Mouse (Mus musculus) stomach, embryonic 16.5 days (tissue): ENCODE results near the gene E4f1. TPM values are rescaled to one million over a fixed set of nuclear protein-coding genes. Genes with fewer than 3 reads are reported as not detected.

Source experiments
- ATAC-seq: fragments of 200-750 bp; cut with Nextera tagmentation; 2 replicates; pipeline ENCODE4 v1.8.0; 2017; ENCODE audit warnings: moderate number of reproducible peaks, moderate TSS enrichment; ENCODE audit not compliant: insufficient read depth, low FRiP score
- H3K27ac ChIP-seq: fragments of 300-500 bp; sonication (generic); 2 replicates; pipeline ENCODE4 v1.5.1; 2014; ENCODE audit warnings: low read length
- H3K27me3 ChIP-seq: fragments of 300-500 bp; sonication (generic); 2 replicates; pipeline ENCODE4 v1.6.1; 2014; ENCODE audit warnings: low read length, control low read depth, mixed read lengths; ENCODE audit not compliant: control insufficient read depth, insufficient read depth
- H3K36me3 ChIP-seq: fragments of 300-500 bp; sonication (generic); 2 replicates; pipeline ENCODE4 v1.6.1; 2014; ENCODE audit warnings: low read length; ENCODE audit not compliant: control insufficient read depth, insufficient read depth
- H3K4me1 ChIP-seq: fragments of 300-500 bp; sonication (generic); 2 replicates; pipeline ENCODE4 v1.6.1; 2014; ENCODE audit warnings: low read length, control low read depth, mixed read lengths; ENCODE audit not compliant: control insufficient read depth, insufficient read depth
- H3K4me2 ChIP-seq: fragments of 300-500 bp; sonication (generic); 2 replicates; pipeline ENCODE4 v1.6.1; 2014; ENCODE audit warnings: low read depth, low read length, mixed read lengths
- H3K4me3 ChIP-seq: fragments of 300-500 bp; sonication (generic); replicated peaks from 2 replicates; pipeline ENCODE4 v1.5.1; 2014; ENCODE audit warnings: mild to moderate bottlenecking, low read length
- H3K9ac ChIP-seq: fragments of 300-500 bp; sonication (generic); 2 replicates; pipeline ENCODE4 v1.6.1; 2014; ENCODE audit warnings: low read length
- H3K9me3 ChIP-seq: fragments of 300-500 bp; sonication (generic); replicated peaks from 2 replicates; pipeline ENCODE4 v1.6.1; 2016; ENCODE audit warnings: low read length, control low read depth; ENCODE audit not compliant: control insufficient read depth
- WGBS: fragments of 180-500 bp; shearing (Covaris S2); extraction: QIAGEN DNeasy Blood & Tissue Kit; methylation state at CpG from one replicate; pipeline ENCODE4 v1.1.7; 2014; 5-methylcytosine and 5-hydroxymethylcytosine counted together
- polyA plus RNA-seq: library from polyadenylated mRNA; unstranded; fragments of >200 nt; fragmentation: Nextera tagmentation; extraction: Ambion mirVana; gene quantifications from 2 replicates; pipeline ENCODE4 v1.2.1, GENCODE M21; 2015

E4f1 gene
- 29.4 and 35.0 TPM in 2 replicates for polyA plus RNA-seq

DNA sequence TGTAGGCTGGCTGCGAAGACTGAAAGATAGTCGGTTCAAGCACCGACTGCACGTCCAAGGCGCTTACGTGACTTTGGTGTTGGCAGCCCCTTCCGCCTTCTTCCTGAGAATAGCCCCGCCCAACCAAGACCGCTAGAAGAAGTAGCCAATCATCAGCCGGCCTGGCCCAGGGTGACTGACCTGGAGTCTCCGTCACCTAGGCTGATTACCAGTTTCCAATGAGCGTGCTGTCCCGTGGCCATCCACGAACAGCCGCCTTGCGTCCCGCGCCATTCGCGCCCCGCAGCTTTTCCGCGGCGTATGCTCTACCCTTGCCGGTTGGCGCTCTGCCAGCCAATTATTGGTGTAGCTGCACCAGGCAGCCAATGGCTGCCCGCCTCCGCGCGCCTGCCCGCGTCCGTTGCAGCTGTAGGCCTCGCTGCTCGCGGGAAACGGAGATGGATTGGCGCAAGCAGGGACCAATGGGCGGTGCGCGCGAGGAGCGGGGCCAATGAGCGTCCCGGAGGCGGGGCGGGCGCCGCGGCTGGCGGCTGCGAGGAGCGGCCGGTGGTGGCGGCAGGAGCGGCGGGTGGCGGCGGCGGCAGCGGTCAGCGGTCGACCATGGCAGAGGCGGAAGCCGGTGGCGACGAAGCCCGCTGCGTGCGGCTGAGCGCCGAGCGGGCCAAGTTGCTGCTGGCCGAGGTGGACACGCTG lies at the start of gene E4f1, which contains the start of gene Pgp:
TSS of gene E4f1 (minus strand) at position 404 of the 693 bp plus-strand sequence.
TSS of gene Pgp (plus strand) at position 483 of the 693 bp plus-strand sequence.
- peaks cover 27% of the 10 kb centered on the region for H3K4me1 ChIP-seq
- peak within 1 kb of the TSS; percentile 88 for H3K27ac ChIP-seq
- under 1% methylated on average over 75 of the region's 75 CpGs for WGBS
- no peaks in the 10 kb centered on the region for H3K9me3 ChIP-seq
- H3K4me2 ChIP-seq, result peak within 1 kb of the TSS; percentile 99
- peak within 1 kb of the TSS; percentile 91 for H3K9ac ChIP-seq
- H3K36me3 ChIP-seq, result peaks cover 2% of the 10 kb centered on the region; the same call in 1 of the 2 replicates
- no peaks in the 10 kb centered on the region for H3K27me3 ChIP-seq
- peak; percentile 96 for ATAC-seq
- peak within 1 kb of the TSS; percentile 72 for H3K4me3 ChIP-seq

GRCm38 (mm10) chr17:24514270-24515257 lies 44.5 kb upstream of the E4f1 start:
- peak; percentile 19; the same call in 1 of the 2 replicates for ATAC-seq
- 82% methylated on average over 24 of the region's 24 CpGs for WGBS
- H3K4me2 ChIP-seq, result peak overlapping the region; percentile 10; the same call in 1 of the 2 replicates

DNA sequence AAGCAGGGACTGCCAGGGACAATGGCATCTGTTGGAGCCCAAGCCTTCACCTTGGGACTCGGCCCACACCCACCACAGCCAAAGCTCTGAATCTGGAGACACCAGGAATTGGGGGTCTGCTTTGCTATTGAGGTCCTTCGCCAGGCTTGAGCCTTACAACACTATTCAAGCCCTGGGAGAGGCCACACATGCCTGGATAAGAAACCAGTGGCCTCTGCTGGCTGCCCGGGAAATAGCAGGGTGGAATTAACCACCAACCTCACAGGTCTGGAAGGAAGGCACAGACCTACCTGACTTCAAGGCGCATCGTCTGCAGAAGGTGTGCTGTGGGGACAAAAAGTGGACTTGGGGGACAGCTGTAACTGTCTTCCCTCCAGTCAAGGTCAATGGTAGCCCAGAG lies 43.5 kb upstream of the E4f1 start:
- Histone ChIP-seq H3K9ac (peak overlapping the region; percentile 46; the same call in 1 of the 2 replicates), H3K4me2 (0 out of 2 replicates have a peak overlapping the region, but pooled peaks have one; percentile 10)

More at GRCm38 (mm10) chr17:24514270-24515257, 44.5 kb upstream of the E4f1 start:
- Histone ChIP-seq H3K9me3 (no peaks in the 10 kb centered on the region), H3K27me3 (no peaks in the 10 kb centered on the region), H3K4me3 (0 out of 2 replicates have a peak overlapping the region, but pooled peaks have one; percentile 5), H3K4me1 (no peaks in the 10 kb centered on the region), H3K27ac (peak overlapping the region; percentile 50; the same call in 1 of the 2 replicates), H3K9ac (peak overlapping the region; percentile 46), H3K36me3 (peaks cover 23% of the 10 kb centered on the region)

DNA sequence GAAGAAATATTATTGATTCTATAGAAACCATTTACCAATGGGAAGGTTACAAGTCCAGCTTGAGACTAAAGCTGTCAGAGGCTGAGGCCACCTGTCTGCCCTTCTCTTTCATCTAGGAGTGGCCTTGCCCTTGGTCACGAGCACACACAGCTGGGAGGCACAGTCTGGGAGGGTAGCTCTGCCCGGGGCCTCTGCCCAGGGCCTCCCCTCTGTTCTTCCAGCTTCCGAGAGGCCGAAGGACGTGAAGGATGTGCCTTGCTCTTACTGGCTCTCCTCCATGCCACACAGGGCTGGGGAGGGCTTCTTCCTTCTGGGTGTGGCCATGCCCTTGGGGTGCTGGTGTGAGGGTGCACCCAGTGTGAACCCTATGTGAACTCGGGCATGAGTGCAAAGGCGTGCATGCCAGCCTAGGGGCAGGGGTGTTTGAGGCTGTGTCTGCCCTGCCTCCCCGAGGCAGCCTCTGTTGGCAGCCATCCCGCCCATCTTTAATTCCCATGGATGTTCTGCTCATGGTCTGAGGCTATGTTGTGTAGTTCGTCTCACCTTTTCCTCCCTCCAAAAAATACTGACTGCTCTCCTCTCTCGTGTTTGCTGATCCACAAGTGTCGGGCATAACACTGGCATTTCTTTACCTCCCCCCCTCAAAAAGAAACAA lies 37.8 kb upstream of the E4f1 start:
- H3K4me2 ChIP-seq, result no peak overlapping the region
- H3K27ac ChIP-seq, result no peak overlapping the region
- H3K4me3 ChIP-seq, result no peak overlapping the region
- ATAC-seq, result no peak
- 73% methylated on average over 12 of the region's 12 CpGs for WGBS
- no peak overlapping the region for H3K9ac ChIP-seq
- no peaks in the 10 kb centered on the region for H3K9me3 ChIP-seq
- H3K4me1 ChIP-seq, result peaks cover 8% of the 10 kb centered on the region; the same call in 1 of the 2 replicates
- H3K27me3 ChIP-seq, result no peaks in the 10 kb centered on the region
- peaks cover 16% of the 10 kb centered on the region; the same call in 1 of the 2 replicates for H3K36me3 ChIP-seq

More for the DNA sequence above, 43.5 kb upstream of the E4f1 start:
- no peak overlapping the region for H3K27ac ChIP-seq
- no peaks in the 10 kb centered on the region for H3K9me3 ChIP-seq
- no peaks in the 10 kb centered on the region for H3K27me3 ChIP-seq
- 53% methylated on average over 5 of the region's 5 CpGs for WGBS
- no peaks in the 10 kb centered on the region for H3K4me1 ChIP-seq
- peak; percentile 64; the same call in 1 of the 2 replicates for ATAC-seq
- peaks cover 31% of the 10 kb centered on the region for H3K36me3 ChIP-seq
- no peak overlapping the region for H3K4me3 ChIP-seq

DNA sequence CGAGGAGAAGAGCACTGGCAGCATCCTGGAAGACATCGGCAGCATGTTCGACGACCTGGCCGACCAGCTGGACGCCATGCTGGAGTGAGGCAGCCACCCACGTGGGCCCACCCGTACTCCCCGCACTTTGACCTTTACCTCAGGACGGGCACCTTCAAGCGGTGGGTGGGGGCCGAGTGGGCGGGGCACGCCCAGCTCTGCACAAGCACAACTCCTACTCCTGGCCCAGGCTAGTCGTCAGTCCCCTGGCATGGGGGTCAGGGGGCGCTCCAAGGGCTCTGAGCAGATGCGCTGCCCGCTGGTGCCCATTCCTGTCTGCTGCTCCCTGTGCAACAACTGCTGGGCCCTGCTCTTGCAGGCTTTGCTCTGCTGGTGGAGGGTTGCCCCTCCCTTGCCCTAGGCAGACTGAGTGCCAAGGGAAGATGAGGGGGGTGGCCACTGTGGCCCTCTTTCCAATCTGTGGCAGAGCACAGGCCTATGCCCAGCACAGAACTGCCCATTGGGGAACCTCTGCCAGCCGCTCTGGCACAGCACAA lies 37.1 kb upstream of the E4f1 start:
- Histone ChIP-seq H3K9ac (no peak overlapping the region; the same call in 1 of the 2 replicates), H3K4me2 (no peak overlapping the region), H3K27ac (no peak overlapping the region), H3K4me3 (no peak overlapping the region), H3K27me3 (no peaks in the 10 kb centered on the region), H3K4me1 (peaks cover 8% of the 10 kb centered on the region; the same call in 1 of the 2 replicates), H3K9me3 (no peaks in the 10 kb centered on the region), H3K36me3 (peaks cover 16% of the 10 kb centered on the region; the same call in 1 of the 2 replicates)
- no peak for ATAC-seq
- WGBS, result 45% methylated on average over 19 of the region's 19 CpGs

DNA sequence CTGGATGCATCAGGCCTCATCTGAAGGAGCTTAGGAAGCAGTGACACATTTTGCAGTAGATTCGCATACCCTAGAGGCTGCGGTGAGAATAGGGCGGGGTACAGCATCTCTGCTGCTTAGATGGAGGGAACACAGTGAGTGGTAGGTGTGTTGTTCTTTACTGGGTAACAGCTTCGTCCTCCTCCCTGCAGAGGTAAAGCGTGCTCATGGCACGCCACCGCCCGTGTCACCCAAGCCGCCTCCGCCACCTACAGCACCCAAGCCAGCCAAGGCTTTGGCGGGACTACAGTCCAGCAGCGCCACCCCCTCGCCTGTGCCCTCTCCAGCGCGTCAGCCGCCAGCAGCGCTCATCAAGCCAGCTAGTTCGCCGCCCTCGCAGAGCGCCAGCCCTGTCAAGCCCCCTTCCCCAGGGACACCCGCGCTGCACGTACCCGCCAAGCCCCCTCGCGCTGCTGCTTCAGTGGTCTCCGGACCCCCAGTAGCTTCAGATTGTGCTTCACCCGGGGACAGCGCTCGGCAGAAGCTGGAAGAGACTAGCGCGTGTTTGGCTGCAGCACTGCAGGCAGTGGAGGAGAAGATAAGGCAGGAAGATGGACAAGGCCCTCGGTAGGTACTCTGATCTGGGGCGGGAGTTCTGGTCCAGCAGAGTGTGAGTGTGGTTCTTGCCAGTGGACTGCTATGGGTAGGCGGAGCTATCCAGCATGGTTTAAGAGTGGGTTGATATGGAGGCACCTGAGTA lies 36.4 kb upstream of the E4f1 start:
- Histone ChIP-seq H3K27ac (no peak overlapping the region), H3K36me3 (peaks cover 16% of the 10 kb centered on the region; the same call in 1 of the 2 replicates), H3K27me3 (no peaks in the 10 kb centered on the region), H3K4me3 (no peak overlapping the region), H3K9ac (no peak overlapping the region), H3K9me3 (no peaks in the 10 kb centered on the region), H3K4me2 (0 out of 2 replicates have a peak overlapping the region, but pooled peaks have one; percentile 5), H3K4me1 (peaks cover 8% of the 10 kb centered on the region; the same call in 1 of the 2 replicates)
- ATAC-seq, result 0 out of 2 replicates have a peak, but pooled peaks have one; percentile 23
- 28% methylated on average over 36 of the region's 36 CpGs for WGBS

DNA sequence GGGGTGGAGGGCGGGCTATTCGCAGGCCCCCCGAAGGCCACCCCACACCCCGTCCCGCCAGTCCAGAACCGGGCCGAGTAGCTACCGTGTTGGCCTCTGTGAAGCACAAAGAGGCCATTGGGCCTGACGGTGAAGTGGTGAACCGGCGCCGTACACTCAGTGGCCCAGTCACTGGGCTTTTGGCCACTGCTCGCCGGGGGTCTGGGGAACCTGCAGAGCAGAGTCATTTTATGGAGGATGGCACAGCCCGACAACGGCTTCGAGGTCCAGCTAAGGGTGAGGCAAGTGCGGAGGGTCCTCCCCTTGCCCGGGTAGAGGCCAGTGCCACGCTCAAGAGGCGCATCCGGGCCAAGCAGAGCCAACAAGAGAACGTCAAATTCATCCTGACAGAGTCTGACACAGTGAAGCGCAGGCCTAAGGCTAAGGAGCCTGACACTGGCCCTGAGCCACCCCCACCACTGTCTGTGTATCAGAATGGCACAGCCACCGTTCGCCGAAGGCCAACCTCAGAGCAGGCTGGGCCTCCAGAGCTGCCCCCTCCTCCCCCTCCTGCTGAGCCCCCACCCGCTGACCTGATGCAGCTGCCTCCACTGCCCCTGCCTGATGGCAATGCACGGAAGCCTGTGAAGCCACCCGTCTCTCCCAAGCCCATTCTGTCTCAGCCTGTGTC lies 35.3 kb upstream of the E4f1 start:
- 91% methylated on average over 30 of the region's 30 CpGs for WGBS
- Histone ChIP-seq H3K27me3 (no peaks in the 10 kb centered on the region), H3K9ac (no peak overlapping the region), H3K27ac (no peak overlapping the region), H3K36me3 (peaks cover 16% of the 10 kb centered on the region; the same call in 1 of the 2 replicates), H3K4me1 (peaks cover 8% of the 10 kb centered on the region; the same call in 1 of the 2 replicates), H3K4me3 (no peak overlapping the region), H3K9me3 (no peaks in the 10 kb centered on the region), H3K4me2 (no peak overlapping the region)
- ATAC-seq, result no peak
